Mouse (Mus musculus): ENCODE results near the gene Popdc2. TPM values are rescaled to one million over a fixed set of nuclear protein-coding genes. Genes with fewer than 3 reads are reported as not detected.

Popdc2 gene
- total and polyA plus RNA-seq, 3 experiments = 17.5 to 45.4 TPM; not detected in 1

DNA sequence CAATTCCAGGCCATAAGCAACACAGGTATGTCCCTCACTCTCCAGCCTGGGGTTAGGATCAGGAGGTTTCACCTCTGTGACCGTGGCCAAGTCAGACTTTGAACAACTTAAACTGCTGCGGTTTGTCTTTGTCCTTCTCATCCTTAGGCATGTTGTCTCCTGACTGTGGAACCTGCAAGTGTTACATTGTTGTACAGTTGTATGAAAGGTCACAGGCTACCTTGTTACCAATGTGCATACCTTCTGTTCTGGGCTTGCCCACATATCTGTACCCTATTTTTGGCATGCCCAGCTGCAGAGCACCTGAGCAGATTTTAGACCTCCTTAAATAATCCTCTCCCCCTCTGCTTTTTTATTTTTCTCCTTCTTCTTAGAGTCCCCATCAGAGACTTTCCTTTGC lies 2.8 kb upstream of the Popdc2 start:
- H3K9me3 ChIP-seq (replicated peaks; ENCODE audit: insufficient read depth, low read length) = no peaks in the 10 kb centered on the region
- H3K36me3 ChIP-seq (ENCODE audit: control insufficient read depth in 1 of 2, insufficient read depth in 2 of 2, low read length in 2 of 2) = peaks cover 0 to 37% of the 10 kb centered on the region in 2 experiments; a peak in 2 of 4 replicates
- H3K9ac ChIP-seq (ENCODE audit: control insufficient read depth, low read depth, low read length, poor library complexity, severe bottlenecking) = no peak overlapping the region
- no peaks in the 10 kb centered on the region for H3K27me3 ChIP-seq (ENCODE audit: control insufficient read depth in 1 of 2, insufficient read depth in 2 of 2, low read length in 2 of 2)
- no peaks in the 10 kb centered on the region for H3K79me2 ChIP-seq (ENCODE audit: control insufficient read depth, insufficient read depth, low read length, poor library complexity)
- no peak overlapping the region for H3K4me3 ChIP-seq (ENCODE audit: control insufficient read depth in 1 of 2, insufficient read depth in 1 of 2, low read depth in 2 of 2, low read length in 2 of 2)
- TF ChIP-seq SIN3A (IDR thresholded peaks at IDR 0.05; ENCODE audit: low read length) = no peak
- no peak overlapping the region for H3K27ac ChIP-seq (ENCODE audit: control insufficient read depth, low read depth, low read length)
- H3K4me1 ChIP-seq (ENCODE audit: control insufficient read depth in 1 of 2, insufficient read depth in 2 of 2, low read length in 2 of 2) = peaks cover 34 to 35% of the 10 kb centered on the region in 2 experiments
- DNase-seq (ENCODE audit: low read depth, low spot score) = no peak

GRCm38 (mm10) chr16:38359857-38360256 lies 2.2 kb upstream of the Popdc2 start:
- no peaks in the 10 kb centered on the region for H3K27me3 ChIP-seq (ENCODE audit: control insufficient read depth in 1 of 2, insufficient read depth in 2 of 2, low read length in 2 of 2)
- no peaks in the 10 kb centered on the region for H3K9me3 ChIP-seq (replicated peaks; ENCODE audit: insufficient read depth, low read length)
- H3K79me2 ChIP-seq (ENCODE audit: control insufficient read depth, insufficient read depth, low read length, poor library complexity) = no peaks in the 10 kb centered on the region
- H3K27ac ChIP-seq (ENCODE audit: control insufficient read depth, low read depth, low read length) = no peak overlapping the region
- H3K4me1 ChIP-seq (ENCODE audit: control insufficient read depth in 1 of 2, insufficient read depth in 2 of 2, low read length in 2 of 2) = peaks cover 32 to 36% of the 10 kb centered on the region in 2 experiments
- DNase-seq (ENCODE audit: low read depth, low spot score) = peak; percentile 49
- H3K9ac ChIP-seq (ENCODE audit: control insufficient read depth, low read depth, low read length, poor library complexity, severe bottlenecking) = no peak overlapping the region
- peaks cover 0 to 33% of the 10 kb centered on the region in 2 experiments; a peak in 2 of 4 replicates for H3K36me3 ChIP-seq (ENCODE audit: control insufficient read depth in 1 of 2, insufficient read depth in 2 of 2, low read length in 2 of 2)
- no peak overlapping the region for H3K4me3 ChIP-seq (ENCODE audit: control insufficient read depth in 1 of 2, insufficient read depth in 1 of 2, low read depth in 2 of 2, low read length in 2 of 2)
- TF ChIP-seq MEF2A (IDR thresholded peaks at IDR 0.05; ENCODE audit: extremely low read depth, insufficient replicate concordance, low read depth, low read length, poor library complexity, severe bottlenecking) = no peak
- no peak for TF ChIP-seq POLR2AphosphoS2 (IDR thresholded peaks at IDR 0.05; ENCODE audit: low read length)
- no peak for TF ChIP-seq HCFC1 (IDR thresholded peaks at IDR 0.05; ENCODE audit: low read depth, low read length)
- TF ChIP-seq KAT2A (conservative IDR thresholded peaks at IDR 0.05; ENCODE audit: low read depth, low read length) = no peak
- peak; percentile 45 for TF ChIP-seq TAL1 (IDR thresholded peaks at IDR 0.05; ENCODE audit: low read length)
- no peak for TF ChIP-seq NRF1 (IDR thresholded peaks at IDR 0.05; ENCODE audit: insufficient read depth, low read depth, low read length, poor library complexity, severe bottlenecking)
- TF ChIP-seq POLR2AphosphoS5 (IDR thresholded peaks at IDR 0.05; ENCODE audit: borderline replicate concordance, low read depth, low read length) = no peak
- TF ChIP-seq TCF12 (IDR thresholded peaks at IDR 0.05; ENCODE audit: low read depth, low read length) = peak; percentile 71
- TF ChIP-seq ZC3H11A (IDR thresholded peaks at IDR 0.05; ENCODE audit: low read depth, low read length) = no peak
- no peak for TF ChIP-seq ELF1 (IDR thresholded peaks at IDR 0.05; ENCODE audit: low read depth, low read length)
- no peak for TF ChIP-seq RAD21 (IDR thresholded peaks at IDR 0.05; ENCODE audit: low read depth, low read length)
- TF ChIP-seq TBP (IDR thresholded peaks at IDR 0.05; ENCODE audit: low read depth, low read length) = no peak
- 0 out of 2 replicates have a peak, but pooled peaks have one; percentile 20 for TF ChIP-seq RCOR1 (IDR thresholded peaks at IDR 0.05; ENCODE audit: low read depth, low read length)
- peak; percentile 67 for TF ChIP-seq SIN3A (IDR thresholded peaks at IDR 0.05; ENCODE audit: low read length)
- 0 out of 2 replicates have a peak, but pooled peaks have one; percentile 49 for TF ChIP-seq CHD1 (IDR thresholded peaks at IDR 0.05; ENCODE audit: low read depth, low read length)
- TF ChIP-seq ETS1 (IDR thresholded peaks at IDR 0.05; ENCODE audit: low read depth, low read length) = peak; percentile 68
- TF ChIP-seq MAX (IDR thresholded peaks at IDR 0.05; ENCODE audit: low read length) = no peak
- peak; percentile 47 to 61; a peak in 3 of 4 replicates for TF ChIP-seq EP300 (IDR thresholded peaks at IDR 0.05; ENCODE audit: low read depth in 1 of 2, low read length in 2 of 2)
- 0 out of 2 replicates have a peak, but pooled peaks have one; percentile 12 for TF ChIP-seq MAZ (IDR thresholded peaks at IDR 0.05; ENCODE audit: low read depth, low read length)
- peak; percentile 36; the same call in 1 of the 2 replicates for TF ChIP-seq GATA1 (IDR thresholded peaks at IDR 0.05; ENCODE audit: low read depth, low read length)
- 0 out of 2 replicates have a peak, but pooled peaks have one; percentile 19 for TF ChIP-seq NELFE (IDR thresholded peaks at IDR 0.05; ENCODE audit: low read depth, low read length)
- no peak for TF ChIP-seq SMC3 (IDR thresholded peaks at IDR 0.05; ENCODE audit: low read depth, low read length)
- peak; percentile 46; the same call in 1 of the 2 replicates for TF ChIP-seq BHLHE40 (IDR thresholded peaks at IDR 0.05; ENCODE audit: borderline replicate concordance, low read depth, low read length)
- 0 out of 2 replicates have a peak, but pooled peaks have one; percentile 17 for TF ChIP-seq MYC (IDR thresholded peaks at IDR 0.05; ENCODE audit: low read depth, low read length)
- no peak for TF ChIP-seq UBTF (IDR thresholded peaks at IDR 0.05; ENCODE audit: borderline replicate concordance, insufficient read depth, low read depth, low read length)
- TF ChIP-seq JUND (IDR thresholded peaks at IDR 0.05; ENCODE audit: low read depth, low read length) = no peak
- no peak for TF ChIP-seq MAFK (IDR thresholded peaks at IDR 0.05; ENCODE audit: borderline replicate concordance, low read depth, low read length)
- no peak for TF ChIP-seq ZNF384 (IDR thresholded peaks at IDR 0.05; ENCODE audit: low read depth, low read length)
- no peak for TF ChIP-seq GABPA (IDR thresholded peaks at IDR 0.05; ENCODE audit: low read depth, low read length)
- TF ChIP-seq ZMIZ1 (IDR thresholded peaks at IDR 0.05; ENCODE audit: low read depth, low read length) = no peak
- TF ChIP-seq MXI1 (IDR thresholded peaks at IDR 0.05; ENCODE audit: low read depth, low read length) = peak; percentile 47; the same call in 1 of the 2 replicates
